ENCODE assay signal across 8 mouse cellular contexts in the genomic region with DNA sequence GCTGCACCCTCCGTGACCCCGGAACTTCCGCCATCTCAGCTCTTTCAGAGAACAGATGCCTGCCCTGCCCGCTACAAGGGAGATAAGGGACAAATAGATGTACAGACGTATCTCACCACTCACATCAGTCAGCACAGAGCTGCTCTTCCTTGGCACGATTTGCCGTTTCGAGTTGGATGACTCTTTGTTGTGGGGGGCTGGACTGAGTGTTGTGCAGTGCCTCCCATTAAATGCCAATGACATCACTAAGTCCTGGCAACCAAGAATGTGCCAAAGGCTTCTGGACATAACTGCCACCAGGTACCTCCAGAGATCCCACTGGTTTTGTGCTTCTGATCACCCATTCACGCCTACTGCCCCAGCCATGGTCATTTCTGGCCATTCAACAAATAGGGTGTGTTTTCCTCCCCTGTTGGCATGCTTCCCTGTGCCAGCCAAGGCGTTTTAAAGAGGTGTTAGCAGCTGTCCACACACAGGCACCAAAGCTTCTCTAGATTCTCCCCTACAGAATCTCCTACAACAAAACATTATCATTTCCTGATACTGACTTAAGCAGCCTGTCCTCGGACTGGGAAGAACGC. TPM values are rescaled to one million over a fixed set of nuclear protein-coding genes. Genes with fewer than 3 reads are reported as not detected.
A peak's percentile ranks its signal among the peaks of the same experiment; 100 is the strongest.
DNase-seq lines count a peak whose midpoint lies in the region; ATAC-seq lines count a peak whose summit lies in the region.

No protein-coding gene starts in this region.

- no peaks in the 10 kb centered on the region for H3K36me3 ChIP-seq in heart, embryonic 16.5 days (ENCODE audit: control insufficient read depth, insufficient read depth)
- H3K36me3 ChIP-seq in liver, embryonic 16.5 days (ENCODE audit: control insufficient read depth, insufficient read depth) = no peaks in the 10 kb centered on the region

- H3K4me3 ChIP-seq in heart, embryonic 16.5 days (ENCODE audit: low read length) = peak overlapping the region; percentile 18
- peak overlapping the region; percentile 48 for H3K4me3 ChIP-seq in liver, embryonic 16.5 days (ENCODE audit: low read depth, low read length)

- peak overlapping the region; percentile 85 for H3K27ac ChIP-seq in heart, embryonic 16.5 days (ENCODE audit: low read length)
- peak overlapping the region; percentile 48 for H3K27ac ChIP-seq in liver, embryonic 16.5 days (ENCODE audit: low read length)

- peak; percentile 6 to 9 for DNase-seq in right cerebral cortex, adult 2 months (ENCODE audit: low spot score in 2 of 2)
- no peak for DNase-seq in right cerebral cortex, postnatal 10 days (ENCODE audit: low spot score in 2 of 2)
- DNase-seq in cerebellum, postnatal 10 days = peak; percentile 36 to 49
- DNase-seq in spleen, postnatal 36 days (ENCODE audit: low spot score in 2 of 2) = peak; percentile 71
- no peak for DNase-seq in layer of hippocampus, postnatal 36 days
- DNase-seq in gastrocnemius, adult 8-10 months (ENCODE audit: low spot score in 2 of 2) = no peak

- H3K9me3 ChIP-seq in heart, embryonic 16.5 days (replicated peaks; ENCODE audit: control insufficient read depth, low read length) = no peaks in the 10 kb centered on the region
- H3K9me3 ChIP-seq in liver, embryonic 16.5 days (replicated peaks; ENCODE audit: control insufficient read depth, low read length) = no peaks in the 10 kb centered on the region

- H3K9ac ChIP-seq in heart, embryonic 16.5 days (ENCODE audit: low read length) = peak overlapping the region; percentile 46
- H3K9ac ChIP-seq in liver, embryonic 16.5 days (ENCODE audit: low read depth, low read length) = peak overlapping the region; percentile 24

- H3K4me2 ChIP-seq in heart, embryonic 16.5 days (ENCODE audit: low read depth, low read length) = peak overlapping the region; percentile 55
- peak overlapping the region; percentile 73 for H3K4me2 ChIP-seq in liver, embryonic 16.5 days (ENCODE audit: low read depth, low read length)

- H3K27me3 ChIP-seq in heart, embryonic 16.5 days (ENCODE audit: control insufficient read depth, insufficient read depth, low read length) = no peaks in the 10 kb centered on the region
- H3K27me3 ChIP-seq in liver, embryonic 16.5 days (ENCODE audit: control insufficient read depth, insufficient read depth, low read depth, low read length) = no peaks in the 10 kb centered on the region

- WGBS in heart, embryonic 16.5 days = 7% methylated on average over 12 of the region's 12 CpGs
- WGBS in liver, embryonic 16.5 days (ENCODE audit: insufficient replicate concordance) = 10% methylated on average over 12 of the region's 12 CpGs

- peaks cover 28% of the 10 kb centered on the region for H3K4me1 ChIP-seq in heart, embryonic 16.5 days (ENCODE audit: control insufficient read depth, insufficient read depth, low read length)
- peaks cover 16% of the 10 kb centered on the region for H3K4me1 ChIP-seq in liver, embryonic 16.5 days (ENCODE audit: control insufficient read depth, low read depth, low read length)

- peak; percentile 46 for ATAC-seq in heart, embryonic 16.5 days (replicated peaks; ENCODE audit: extremely low read depth, insufficient read depth, low FRiP score)
- ATAC-seq in liver, embryonic 16.5 days (ENCODE audit: low read depth) = peak; percentile 82

RNA-seq across cellular contexts. Expression of gene Tmem154, which starts 11.7 kb away (rescaled TPM):
- polyA plus RNA-seq in heart, embryonic 16.5 days (2015; fragmentation: Nextera tagmentation; extraction: Ambion mirVana) = 2.0 and 3.1 TPM in 2 replicates
- polyA plus RNA-seq in liver, embryonic 16.5 days (2015; fragmentation: Nextera tagmentation; extraction: Ambion mirVana) = 2.2 and 2.8 TPM in 2 replicates
- total RNA-seq in layer of hippocampus, postnatal 36 days (2021) = under 1 TPM; 0.25 to 0.35 TPM
- total RNA-seq in gastrocnemius, adult 8-10 months (2022) = under 1 TPM; 0.39 to 0.92 (median 0.61) TPM

Comparison
In these comparisons a context has a peak if more than half of its experiments do, and no peak if none do; other contexts are left out.
1. DNase-seq: peak in right cerebral cortex, adult 2 months (2 of 2), cerebellum, postnatal 10 days (2 of 2) and spleen, postnatal 36 days (2 of 2); none in right cerebral cortex, postnatal 10 days (0 of 2), layer of hippocampus, postnatal 36 days (0 of 2) and gastrocnemius, adult 8-10 months (0 of 2).